Mouse (Mus musculus): ENCODE data around the gene Srrm2. TPM values are rescaled to one million over a fixed set of nuclear protein-coding genes. Genes with fewer than 3 reads are reported as not detected.
A peak's percentile ranks its signal among the peaks of the same experiment; 100 is the strongest.

Srrm2 gene
- polyA plus RNA-seq, 1 experiment from 2014 or later = 414 TPM

DNA sequence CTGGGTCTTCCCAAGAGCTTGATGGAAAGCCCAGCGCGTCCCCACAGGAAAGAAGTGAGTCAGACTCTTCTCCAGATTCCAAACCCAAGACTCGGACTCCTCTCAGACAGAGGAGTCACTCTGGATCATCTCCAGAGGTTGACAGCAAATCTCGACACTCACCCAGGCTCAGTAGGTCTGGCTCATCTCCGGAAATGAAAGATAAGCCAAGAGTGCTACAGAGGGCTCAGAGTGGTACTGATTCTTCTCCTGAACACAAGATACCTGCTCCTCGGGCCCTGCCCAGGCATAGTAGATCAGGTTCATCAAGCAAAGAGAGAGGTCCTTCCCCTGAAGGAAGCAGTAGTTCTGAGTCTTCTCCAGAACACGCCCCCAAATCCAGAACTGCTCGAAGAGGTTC is 28.2 kb downstream of the Srrm2 start:
- no peak for ATAC-seq (ENCODE audit: low read depth)
- Histone ChIP-seq H3K9me3 (ENCODE audit: control insufficient read depth, low read length) (peaks cover 14% of the 10 kb centered on the region), H3K36me3 (ENCODE audit: control insufficient read depth, insufficient read depth, low read length) (peaks cover 93% of the 10 kb centered on the region), H3K27me3 (ENCODE audit: control insufficient read depth, insufficient read depth, low read depth, low read length) (no peaks in the 10 kb centered on the region), H3K4me3 (ENCODE audit: low read length) (no peak overlapping the region), H3K27ac (ENCODE audit: low read length) (no peak overlapping the region), H3K9ac (ENCODE audit: low read length) (no peak overlapping the region), H3K4me1 (replicated peaks; ENCODE audit: control insufficient read depth, insufficient read depth, low read length) (no peaks in the 10 kb centered on the region), H3K4me2 (ENCODE audit: low read depth, low read length) (no peak overlapping the region)
- 97% methylated on average over 8 of the region's 8 CpGs for WGBS

DNA sequence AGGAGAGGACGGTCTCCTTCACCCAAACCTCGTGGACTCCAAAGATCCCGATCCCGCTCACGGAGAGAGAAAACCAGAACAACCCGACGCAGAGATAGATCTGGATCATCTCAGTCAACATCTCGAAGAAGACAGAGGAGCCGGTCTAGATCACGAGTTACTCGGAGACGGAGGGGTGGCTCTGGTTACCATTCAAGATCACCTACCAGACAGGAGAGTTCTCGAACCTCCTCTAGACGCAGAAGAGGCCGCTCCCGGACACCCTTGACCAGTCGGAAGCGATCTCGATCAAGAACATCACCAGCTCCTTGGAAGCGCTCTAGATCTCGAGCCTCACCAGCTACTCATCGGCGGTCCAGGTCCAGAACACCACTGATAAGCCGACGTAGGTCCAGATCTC is 28.9 kb downstream of the Srrm2 start:
- Histone ChIP-seq H3K27me3 (ENCODE audit: control insufficient read depth, insufficient read depth, low read depth, low read length) (no peaks in the 10 kb centered on the region), H3K36me3 (ENCODE audit: control insufficient read depth, insufficient read depth, low read length) (peaks cover 92% of the 10 kb centered on the region), H3K4me2 (ENCODE audit: low read depth, low read length) (no peak overlapping the region), H3K4me3 (ENCODE audit: low read length) (no peak overlapping the region), H3K9ac (ENCODE audit: low read length) (no peak overlapping the region), H3K27ac (ENCODE audit: low read length) (no peak overlapping the region), H3K4me1 (replicated peaks; ENCODE audit: control insufficient read depth, insufficient read depth, low read length) (no peaks in the 10 kb centered on the region), H3K9me3 (ENCODE audit: control insufficient read depth, low read length) (peaks cover 14% of the 10 kb centered on the region)
- WGBS = 97% methylated on average over 25 of the region's 25 CpGs
- ATAC-seq (ENCODE audit: low read depth) = no peak

DNA sequence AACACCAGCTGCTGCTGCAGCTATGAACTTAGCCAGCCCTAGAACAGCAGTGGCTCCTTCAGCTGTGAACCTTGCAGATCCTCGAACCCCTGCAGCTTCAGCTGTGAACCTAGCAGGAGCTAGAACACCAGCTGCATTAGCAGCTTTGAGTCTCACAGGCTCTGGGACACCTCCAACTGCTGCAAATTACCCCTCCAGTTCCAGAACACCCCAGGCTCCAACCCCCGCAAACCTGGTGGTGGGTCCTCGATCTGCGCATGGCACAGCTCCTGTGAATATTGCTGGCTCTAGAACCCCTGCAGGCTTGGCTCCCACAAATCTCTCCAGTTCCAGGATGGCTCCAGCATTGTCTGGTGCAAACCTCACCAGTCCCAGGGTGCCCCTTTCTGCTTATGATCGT is 30.4 kb downstream of the Srrm2 start:
- H3K27ac ChIP-seq (ENCODE audit: low read length) = no peak overlapping the region
- no peak overlapping the region for H3K4me2 ChIP-seq (ENCODE audit: low read depth, low read length)
- ATAC-seq (ENCODE audit: low read depth) = no peak
- H3K4me3 ChIP-seq (ENCODE audit: low read length) = no peak overlapping the region
- H3K9me3 ChIP-seq (ENCODE audit: control insufficient read depth, low read length) = peaks cover 14% of the 10 kb centered on the region
- H3K36me3 ChIP-seq (ENCODE audit: control insufficient read depth, insufficient read depth, low read length) = peaks cover 89% of the 10 kb centered on the region
- 90% methylated on average over 5 of the region's 5 CpGs for WGBS
- no peaks in the 10 kb centered on the region for H3K4me1 ChIP-seq (replicated peaks; ENCODE audit: control insufficient read depth, insufficient read depth, low read length)
- no peak overlapping the region for H3K9ac ChIP-seq (ENCODE audit: low read length)
- no peaks in the 10 kb centered on the region for H3K27me3 ChIP-seq (ENCODE audit: control insufficient read depth, insufficient read depth, low read depth, low read length)

DNA sequence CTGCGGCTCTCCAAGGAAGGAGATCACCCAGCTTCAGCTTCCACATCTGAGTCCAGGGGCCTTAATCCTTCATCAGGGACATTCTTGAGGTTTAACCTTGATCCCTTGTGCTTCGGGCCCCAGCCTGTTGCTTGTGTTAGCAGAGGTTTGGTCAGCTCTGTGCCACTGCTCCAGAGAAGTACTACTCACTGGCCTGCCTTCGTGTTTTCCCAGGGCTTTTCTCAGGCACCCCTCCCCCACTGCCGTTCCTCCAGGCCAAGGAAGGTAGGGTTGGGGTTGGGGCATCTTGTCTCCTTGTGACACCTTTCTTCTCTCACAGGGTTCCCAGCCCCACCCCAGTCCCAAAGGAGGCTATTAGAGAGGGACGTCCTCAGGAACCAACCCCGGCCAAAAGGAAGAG is 31.8 kb downstream of the Srrm2 start:
- Histone ChIP-seq H3K4me1 (replicated peaks; ENCODE audit: control insufficient read depth, insufficient read depth, low read length) (peaks cover 1% of the 10 kb centered on the region; the same call in 1 of the 2 replicates), H3K9me3 (ENCODE audit: control insufficient read depth, low read length) (peaks cover 14% of the 10 kb centered on the region), H3K27me3 (ENCODE audit: control insufficient read depth, insufficient read depth, low read depth, low read length) (no peaks in the 10 kb centered on the region), H3K9ac (ENCODE audit: low read length) (no peak overlapping the region), H3K27ac (ENCODE audit: low read length) (no peak overlapping the region), H3K36me3 (ENCODE audit: control insufficient read depth, insufficient read depth, low read length) (peaks cover 88% of the 10 kb centered on the region), H3K4me2 (ENCODE audit: low read depth, low read length) (no peak overlapping the region), H3K4me3 (ENCODE audit: low read length) (no peak overlapping the region)
- 67% methylated on average over 6 of the region's 6 CpGs for WGBS
- no peak for ATAC-seq (ENCODE audit: low read depth)

DNA sequence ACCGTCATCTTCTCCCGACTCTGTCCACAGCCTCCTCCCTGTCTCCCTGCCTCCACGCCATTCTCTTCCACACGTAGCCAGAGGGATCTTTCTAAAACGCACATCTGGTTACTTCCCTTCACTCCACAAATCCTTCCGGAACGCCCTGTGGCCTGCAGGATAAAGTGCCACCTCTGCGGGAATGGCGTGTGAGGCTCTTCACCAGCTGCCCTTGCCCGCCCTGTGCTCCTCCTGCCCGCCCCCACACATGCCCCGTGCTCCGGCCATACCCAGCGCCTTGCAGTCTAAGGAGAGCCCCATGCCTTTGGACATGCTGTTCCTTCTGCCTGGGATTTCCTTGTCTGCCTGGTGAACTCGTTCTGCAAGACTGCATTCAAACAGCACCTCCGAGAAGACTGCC is 32.7 kb downstream of the Srrm2 start:
- no peak overlapping the region for H3K4me2 ChIP-seq (ENCODE audit: low read depth, low read length)
- no peak for ATAC-seq (ENCODE audit: low read depth)
- no peak overlapping the region for H3K4me3 ChIP-seq (ENCODE audit: low read length)
- no peaks in the 10 kb centered on the region for H3K27me3 ChIP-seq (ENCODE audit: control insufficient read depth, insufficient read depth, low read depth, low read length)
- H3K9me3 ChIP-seq (ENCODE audit: control insufficient read depth, low read length) = peaks cover 13% of the 10 kb centered on the region
- H3K36me3 ChIP-seq (ENCODE audit: control insufficient read depth, insufficient read depth, low read length) = peaks cover 80% of the 10 kb centered on the region
- H3K27ac ChIP-seq (ENCODE audit: low read length) = no peak overlapping the region
- H3K9ac ChIP-seq (ENCODE audit: low read length) = no peak overlapping the region
- 76% methylated on average over 16 of the region's 16 CpGs for WGBS
- peaks cover 10% of the 10 kb centered on the region for H3K4me1 ChIP-seq (replicated peaks; ENCODE audit: control insufficient read depth, insufficient read depth, low read length)

DNA sequence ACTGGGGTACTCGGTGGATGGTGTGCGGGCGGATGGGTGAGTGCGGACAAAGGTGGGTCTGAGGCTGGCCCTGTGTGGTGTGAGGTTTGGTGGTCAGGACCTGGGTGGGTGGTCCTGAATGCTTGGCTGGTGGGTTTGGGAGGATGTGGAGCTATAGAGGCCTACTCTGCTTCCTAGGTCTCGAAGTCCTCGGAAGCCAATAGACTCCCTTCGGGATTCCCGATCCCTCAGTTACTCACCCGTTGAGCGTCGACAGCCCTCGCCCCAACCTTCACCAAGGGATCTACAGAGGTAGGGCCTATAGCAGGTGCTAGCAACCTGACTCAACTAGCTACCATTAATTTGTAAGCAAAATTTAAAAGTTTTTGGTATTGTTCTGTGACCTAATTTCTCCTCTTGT is 33.3 kb downstream of the Srrm2 start:
- Histone ChIP-seq H3K36me3 (ENCODE audit: control insufficient read depth, insufficient read depth, low read length) (peaks cover 74% of the 10 kb centered on the region), H3K4me2 (ENCODE audit: low read depth, low read length) (no peak overlapping the region), H3K9ac (ENCODE audit: low read length) (no peak overlapping the region), H3K27ac (ENCODE audit: low read length) (no peak overlapping the region), H3K4me1 (replicated peaks; ENCODE audit: control insufficient read depth, insufficient read depth, low read length) (peaks cover 12% of the 10 kb centered on the region), H3K4me3 (ENCODE audit: low read length) (no peak overlapping the region), H3K27me3 (ENCODE audit: control insufficient read depth, insufficient read depth, low read depth, low read length) (no peaks in the 10 kb centered on the region), H3K9me3 (ENCODE audit: control insufficient read depth, low read length) (peaks cover 7% of the 10 kb centered on the region)
- ATAC-seq (ENCODE audit: low read depth) = no peak
- 85% methylated on average over 12 of the region's 12 CpGs for WGBS

DNA sequence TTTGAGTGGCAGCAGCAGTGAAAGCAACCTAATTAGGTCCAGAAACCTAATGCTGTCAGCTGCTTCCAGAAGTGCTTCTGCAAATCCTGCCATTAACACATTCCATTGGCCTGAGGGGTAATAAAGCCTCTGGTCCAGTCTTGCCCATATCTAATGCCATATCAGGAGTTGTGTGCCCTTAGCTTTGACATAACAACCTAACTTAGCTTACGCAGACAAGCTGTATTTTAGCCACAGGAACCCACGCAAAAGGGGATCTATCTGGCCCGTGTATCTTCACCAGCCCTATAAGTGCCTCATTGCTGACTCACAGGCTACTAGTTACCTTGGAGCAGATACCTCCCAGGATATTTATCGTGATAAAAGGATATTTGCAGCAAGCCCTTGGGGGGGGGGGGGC is 35.3 kb downstream of the Srrm2 start:
- WGBS = 82% methylated on average over 4 of the region's 4 CpGs
- no peak for ATAC-seq (ENCODE audit: low read depth)
- peaks cover 1% of the 10 kb centered on the region for H3K27me3 ChIP-seq (ENCODE audit: control insufficient read depth, insufficient read depth, low read depth, low read length)
- H3K9ac ChIP-seq (ENCODE audit: low read length) = no peak overlapping the region
- H3K4me1 ChIP-seq (replicated peaks; ENCODE audit: control insufficient read depth, insufficient read depth, low read length) = peaks cover 12% of the 10 kb centered on the region
- peaks cover 54% of the 10 kb centered on the region for H3K36me3 ChIP-seq (ENCODE audit: control insufficient read depth, insufficient read depth, low read length)
- no peak overlapping the region for H3K4me2 ChIP-seq (ENCODE audit: low read depth, low read length)
- no peak overlapping the region for H3K4me3 ChIP-seq (ENCODE audit: low read length)
- 0 out of 2 replicates have a peak, but pooled peaks cover 4% of the 10 kb centered on the region for H3K9me3 ChIP-seq (ENCODE audit: control insufficient read depth, low read length)
- H3K27ac ChIP-seq (ENCODE audit: low read length) = no peak overlapping the region

DNA sequence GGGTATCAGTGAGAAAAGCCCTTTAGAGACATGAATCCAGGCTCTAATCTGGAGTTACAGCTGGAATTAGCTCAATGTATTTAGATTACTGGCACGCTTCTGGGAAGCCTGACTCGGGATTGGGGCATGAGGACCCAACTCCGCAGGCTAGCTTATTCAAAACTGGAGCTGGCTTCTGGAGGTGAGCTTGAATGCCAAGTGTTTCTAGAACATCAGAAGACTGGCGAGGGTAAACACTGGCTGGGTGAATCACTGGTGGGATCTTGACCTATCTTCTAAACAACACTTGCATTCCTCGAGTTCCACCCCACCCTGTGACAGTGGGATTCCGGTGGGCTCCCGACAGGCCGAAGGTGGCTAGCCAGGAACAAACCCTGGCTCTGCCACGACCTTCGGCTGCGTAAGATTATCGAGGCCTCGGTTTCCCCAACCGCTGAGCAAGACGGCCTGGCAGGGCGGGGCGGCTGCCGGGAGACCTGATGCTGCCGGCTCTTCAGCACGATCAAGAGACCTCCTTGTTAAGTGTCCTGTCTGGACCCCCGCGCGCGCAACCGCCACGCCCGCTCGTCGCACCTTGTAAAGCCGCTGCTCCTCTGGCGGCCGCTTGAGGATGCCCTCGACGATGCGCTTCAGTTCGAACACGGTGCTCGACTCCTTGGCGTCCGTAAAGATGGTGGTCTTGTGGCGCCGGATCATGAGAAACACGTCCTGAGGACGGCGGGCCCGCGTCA is 38.1 kb downstream of the Srrm2 start:
- Histone ChIP-seq H3K36me3 (ENCODE audit: control insufficient read depth, insufficient read depth, low read length) (peaks cover 30% of the 10 kb centered on the region), H3K4me2 (ENCODE audit: low read depth, low read length) (peak overlapping the region; percentile 88), H3K4me3 (ENCODE audit: low read length) (peak overlapping the region; percentile 86), H3K9ac (ENCODE audit: low read length) (peak overlapping the region; percentile 94), H3K27ac (ENCODE audit: low read length) (peak overlapping the region; percentile 77), H3K9me3 (ENCODE audit: control insufficient read depth, low read length) (0 out of 2 replicates have a peak, but pooled peaks cover 4% of the 10 kb centered on the region), H3K4me1 (replicated peaks; ENCODE audit: control insufficient read depth, insufficient read depth, low read length) (peaks cover 12% of the 10 kb centered on the region), H3K27me3 (ENCODE audit: control insufficient read depth, insufficient read depth, low read depth, low read length) (peaks cover 6% of the 10 kb centered on the region)
- peak; percentile 75 for ATAC-seq (ENCODE audit: low read depth)
- under 1% methylated on average over 41 of the region's 47 CpGs for WGBS

DNA sequence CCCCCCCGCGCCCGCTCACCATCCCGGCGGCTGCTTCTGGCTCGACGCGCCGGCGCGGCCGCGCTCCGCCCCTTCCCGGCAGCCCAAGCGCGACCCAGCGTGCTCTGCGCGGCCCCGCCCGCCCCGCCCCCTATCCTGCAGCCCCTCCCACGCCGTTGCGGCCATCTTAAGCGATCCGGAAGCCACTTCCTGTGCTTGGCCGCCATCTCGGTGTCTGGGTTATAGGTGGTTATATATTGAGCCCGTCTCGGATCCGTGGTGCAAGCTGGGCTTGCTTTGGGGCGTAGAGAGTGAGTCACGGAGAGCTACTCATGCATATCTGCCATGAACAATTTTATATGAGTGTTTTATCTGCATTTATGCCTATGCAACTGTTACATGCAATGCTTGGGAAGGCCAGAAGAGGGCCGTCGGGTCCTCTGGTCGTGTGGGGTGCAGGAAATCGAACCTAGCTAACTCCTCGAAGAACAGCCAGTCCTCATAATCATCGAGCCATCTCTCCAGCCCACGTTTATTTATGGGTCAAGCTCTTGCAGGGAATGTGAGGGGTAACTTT is 38.8 kb downstream of the Srrm2 start, which contains the start of gene Elob:
Gene Elob, minus strand, starts transcription at position 73 of the 556 bp plus-strand sequence.
- peak within 1 kb of the TSS; percentile 86 for H3K4me3 ChIP-seq (ENCODE audit: low read length)
- H3K4me1 ChIP-seq (replicated peaks; ENCODE audit: control insufficient read depth, insufficient read depth, low read length) = peaks cover 12% of the 10 kb centered on the region
- H3K27me3 ChIP-seq (ENCODE audit: control insufficient read depth, insufficient read depth, low read depth, low read length) = peaks cover 10% of the 10 kb centered on the region
- H3K27ac ChIP-seq (ENCODE audit: low read length) = peak within 1 kb of the TSS; percentile 96
- under 1% methylated on average over 30 of the region's 42 CpGs for WGBS
- peak; percentile 96 for ATAC-seq (ENCODE audit: low read depth)
- 0 out of 2 replicates have a peak, but pooled peaks cover 4% of the 10 kb centered on the region for H3K9me3 ChIP-seq (ENCODE audit: control insufficient read depth, low read length)
- peak within 1 kb of the TSS; percentile 94 for H3K9ac ChIP-seq (ENCODE audit: low read length)
- peak within 1 kb of the TSS; percentile 88 for H3K4me2 ChIP-seq (ENCODE audit: low read depth, low read length)
- peaks cover 24% of the 10 kb centered on the region for H3K36me3 ChIP-seq (ENCODE audit: control insufficient read depth, insufficient read depth, low read length)
